Mouse (Mus musculus): ENCODE results near the gene Rasgrf1.
A peak's percentile ranks its signal among the peaks of the same experiment; 100 is the strongest.

Gene Rasgrf1

GRCm38 (mm10) chr9:89909131-89910010, at the start of gene Rasgrf1:
Gene Rasgrf1, plus strand, starts transcription at chr9:89909908.
- peak; percentile 45 for DNase-seq

- no peak for DNase-seq
Observed at GRCm38 (mm10) chr9:89860145-89860544, 49.6 kb upstream of the Rasgrf1 start.

GRCm38 (mm10) chr9:89860584-89860983, 49.1 kb upstream of the Rasgrf1 start:
- no peak for DNase-seq

- no peak for DNase-seq
Observed at GRCm38 (mm10) chr9:89867141-89867540, 42.6 kb upstream of the Rasgrf1 start.

GRCm38 (mm10) chr9:89868093-89868729, 41.5 kb upstream of the Rasgrf1 start:
- DNase-seq, result peak; percentile 29

GRCm38 (mm10) chr9:89869594-89869993, 40.1 kb upstream of the Rasgrf1 start:
- no peak for DNase-seq

GRCm38 (mm10) chr9:89870531-89871150, 39.1 kb upstream of the Rasgrf1 start:
- DNase-seq, result no peak

- peak; percentile 36 for DNase-seq
Observed at GRCm38 (mm10) chr9:89872137-89872536, 37.6 kb upstream of the Rasgrf1 start.

GRCm38 (mm10) chr9:89874434-89874833, 35.3 kb upstream of the Rasgrf1 start:
- peak; percentile 2 for DNase-seq

GRCm38 (mm10) chr9:89875551-89875950, 34.2 kb upstream of the Rasgrf1 start:
- no peak for DNase-seq

- no peak for DNase-seq
Observed at GRCm38 (mm10) chr9:89878471-89879020, 31.2 kb upstream of the Rasgrf1 start.

GRCm38 (mm10) chr9:89879574-89879973, 30.1 kb upstream of the Rasgrf1 start:
- no peak for DNase-seq

- no peak for DNase-seq
Observed at GRCm38 (mm10) chr9:89881552-89881951, 28.2 kb upstream of the Rasgrf1 start.

GRCm38 (mm10) chr9:89882583-89882982, 27.1 kb upstream of the Rasgrf1 start:
- no peak for DNase-seq

- DNase-seq, result no peak
Observed at GRCm38 (mm10) chr9:89885701-89886218, 23.9 kb upstream of the Rasgrf1 start.

GRCm38 (mm10) chr9:89891534-89892293, 18.0 kb upstream of the Rasgrf1 start:
- no peak for DNase-seq

GRCm38 (mm10) chr9:89892540-89893188, 17.0 kb upstream of the Rasgrf1 start:
- DNase-seq, result no peak

GRCm38 (mm10) chr9:89900111-89900824, 9.4 kb upstream of the Rasgrf1 start:
- DNase-seq, result peak; percentile 18

- DNase-seq, result no peak
Observed at GRCm38 (mm10) chr9:89901184-89901583, 8.5 kb upstream of the Rasgrf1 start.

- DNase-seq, result no peak
Observed at GRCm38 (mm10) chr9:89902813-89903212, 6.9 kb upstream of the Rasgrf1 start.

GRCm38 (mm10) chr9:89906645-89907044, 3.1 kb upstream of the Rasgrf1 start:
- DNase-seq, result no peak
